Mouse (Mus musculus): Measurements from ENCODE around the gene Drc3. TPM values are rescaled to one million over a fixed set of nuclear protein-coding genes. Genes with fewer than 3 reads are reported as not detected.
"Not testable (repeated sequence)": the region's sequence is repeated elsewhere in the genome, so short reads cannot be mapped to it uniquely, and the experiment has no call there.

Drc3 gene
- total RNA-seq, 1 experiment from 2014 or later = 2.3 TPM

GRCm38 (mm10) chr11:60396546-60396945 is 43.4 kb downstream of the Drc3 start:
- DNase-seq = peak; percentile 45

DNA sequence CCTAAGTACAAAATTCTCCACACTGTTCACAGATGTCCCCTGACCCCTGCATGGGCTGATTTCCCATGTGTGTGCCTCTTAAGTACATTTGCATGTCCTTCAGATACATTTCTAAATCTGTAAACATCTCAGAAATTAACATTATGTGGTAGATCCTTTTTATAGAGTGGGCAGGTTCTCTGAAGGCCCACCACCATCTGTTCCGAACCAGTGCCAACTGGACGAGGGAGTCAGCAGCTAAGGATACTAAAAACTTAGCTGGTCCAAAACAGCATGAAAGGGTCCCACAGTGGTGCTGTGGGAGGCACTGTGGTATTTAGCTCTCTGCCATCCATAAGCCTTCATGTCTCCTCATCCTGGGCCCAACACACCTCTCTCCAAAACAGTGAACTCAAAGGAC is 44.0 kb downstream of the Drc3 start:
- DNase-seq = no peak

DNA sequence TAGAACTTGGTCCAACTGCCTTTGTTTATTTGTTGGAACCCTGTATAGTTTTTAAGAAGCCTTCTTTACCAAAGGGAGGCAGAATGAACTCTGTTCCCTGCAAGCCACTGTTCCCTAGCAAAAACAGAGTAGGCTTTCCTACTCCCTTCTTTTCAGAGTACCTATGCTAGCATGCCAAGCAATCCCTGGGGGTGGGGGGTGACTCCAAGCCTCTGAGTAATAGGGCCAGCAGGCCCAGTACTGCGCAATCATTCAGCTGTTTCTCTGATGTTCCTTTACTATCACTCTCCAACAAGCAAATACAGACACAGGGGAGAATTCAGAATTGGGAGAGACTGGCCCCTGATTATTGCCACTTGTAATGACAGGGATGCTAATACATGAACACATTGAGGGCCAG is 53.5 kb downstream of the Drc3 start:
- no peak for DNase-seq

DNA sequence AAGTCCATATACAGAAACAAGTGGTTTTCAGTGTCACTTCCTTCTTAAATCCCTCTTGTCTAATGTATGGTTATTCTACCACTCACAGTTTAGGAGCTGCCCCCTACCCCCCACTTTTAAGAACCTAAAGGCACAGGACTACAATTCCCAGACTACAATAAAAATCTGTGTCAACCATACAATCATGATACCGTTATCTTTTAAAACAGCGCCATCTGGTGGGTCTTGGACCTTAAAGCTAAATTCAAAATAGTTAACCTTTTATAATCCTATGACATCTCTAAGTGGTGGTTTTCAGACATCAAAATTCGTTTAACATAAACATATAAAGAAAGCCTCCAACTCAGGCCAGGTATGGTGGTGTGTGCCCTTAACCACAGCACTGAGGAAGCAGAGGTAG is 59.0 kb downstream of the Drc3 start:
- peak; percentile 46 for DNase-seq

- DNase-seq = no peak
Observed at GRCm38 (mm10) chr11:60412921-60413320, 59.8 kb downstream of the Drc3 start.

- no peak for DNase-seq
Observed at GRCm38 (mm10) chr11:60416590-60416962, 63.4 kb downstream of the Drc3 start.

GRCm38 (mm10) chr11:60416963-60417716 is 64.0 kb downstream of the Drc3 start, which contains the start of gene Gid4:
Gene Gid4, plus strand, starts transcription at chr11:60417145.
- DNase-seq = peak; percentile 98

DNA sequence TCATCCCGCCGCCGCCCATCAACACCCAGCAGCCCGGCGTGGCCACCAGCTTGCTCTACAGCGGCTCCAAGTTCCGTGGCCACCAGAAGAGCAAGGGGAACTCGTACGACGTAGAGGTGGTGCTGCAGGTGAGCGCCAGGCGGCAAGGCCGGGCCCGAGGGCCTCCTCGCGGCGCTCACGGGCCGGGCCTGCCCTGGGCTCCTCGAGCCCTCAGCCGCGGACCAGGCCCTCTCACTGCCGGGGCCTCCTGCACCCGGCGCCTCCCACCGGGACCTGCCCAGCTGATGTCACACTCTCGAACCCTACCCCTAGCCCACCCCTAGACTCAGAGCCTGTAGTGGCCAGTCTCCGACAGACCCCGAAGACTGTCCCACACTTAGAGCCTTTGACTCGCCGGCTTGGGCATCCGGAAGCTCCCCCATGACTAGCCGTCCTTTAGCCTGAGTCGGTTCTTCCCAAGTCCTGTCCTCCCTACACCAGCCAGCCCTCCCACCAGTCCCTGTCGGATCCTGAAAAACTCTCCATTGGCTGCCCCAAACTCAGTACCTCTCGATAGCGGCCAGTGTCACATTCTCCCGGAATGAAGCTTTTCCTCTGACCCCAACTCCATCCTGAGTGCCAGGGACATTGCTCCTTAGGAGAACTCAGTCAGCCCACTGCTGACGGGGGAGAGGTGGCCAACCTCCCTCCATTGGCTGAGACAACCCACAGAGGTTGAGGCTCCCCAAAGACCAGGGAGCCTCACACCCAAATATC is 64.8 kb downstream of the Drc3 start, which contains the start of gene Atpaf2:
Gene Atpaf2 (minus strand): TSS at position 741 of the 756 bp plus-strand sequence.
- DNase-seq = no peak

DNA sequence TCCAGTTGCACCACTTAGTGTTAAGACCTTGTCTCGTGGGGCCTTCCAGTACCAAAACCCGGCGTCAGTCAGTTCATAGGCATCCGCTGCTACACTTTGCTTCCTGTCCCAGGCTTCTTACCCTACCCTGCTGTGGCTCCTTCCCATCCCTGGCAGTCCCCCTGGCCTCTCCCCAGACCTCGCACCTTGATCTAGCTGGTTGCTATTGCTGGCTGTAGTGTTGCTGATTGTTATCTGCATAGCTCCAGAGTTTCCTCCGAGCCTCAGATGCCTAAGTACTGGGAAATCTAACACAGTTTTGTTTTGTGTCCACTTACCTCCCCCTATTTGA is 65.3 kb downstream of the Drc3 start:
- no peak for DNase-seq

GRCm38 (mm10) chr11:60422046-60422668 is 69.0 kb downstream of the Drc3 start:
- DNase-seq = no peak

GRCm38 (mm10) chr11:60423006-60423405 is 69.9 kb downstream of the Drc3 start:
- no peak for DNase-seq

- no peak for DNase-seq
Observed at GRCm38 (mm10) chr11:60426417-60426816, 73.3 kb downstream of the Drc3 start.

DNA sequence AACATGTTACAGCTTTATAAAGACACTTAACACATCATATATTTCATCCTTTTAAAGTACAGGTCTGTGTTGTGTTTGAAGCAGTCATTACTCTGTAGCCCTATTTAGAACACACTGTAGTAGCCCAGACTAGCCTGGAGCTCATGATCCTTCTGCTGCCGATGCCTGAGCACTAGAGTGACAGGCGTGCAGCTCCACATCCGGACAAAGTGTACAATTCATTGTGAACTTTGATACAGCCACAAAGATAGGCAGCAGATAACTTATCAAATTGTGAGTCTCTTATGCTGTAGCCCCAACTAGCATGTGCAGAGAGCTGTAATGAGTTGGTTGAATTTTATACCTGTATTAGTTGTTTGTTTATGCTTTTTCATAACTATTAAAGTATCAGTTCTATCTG is 74.5 kb downstream of the Drc3 start:
- no peak for DNase-seq

GRCm38 (mm10) chr11:60433501-60433900 is 80.4 kb downstream of the Drc3 start:
- DNase-seq = no peak

GRCm38 (mm10) chr11:60435133-60435532 is 82.0 kb downstream of the Drc3 start:
- DNase-seq = no peak

GRCm38 (mm10) chr11:60436618-60437017 is 83.5 kb downstream of the Drc3 start:
- DNase-seq = peak; percentile 9

DNA sequence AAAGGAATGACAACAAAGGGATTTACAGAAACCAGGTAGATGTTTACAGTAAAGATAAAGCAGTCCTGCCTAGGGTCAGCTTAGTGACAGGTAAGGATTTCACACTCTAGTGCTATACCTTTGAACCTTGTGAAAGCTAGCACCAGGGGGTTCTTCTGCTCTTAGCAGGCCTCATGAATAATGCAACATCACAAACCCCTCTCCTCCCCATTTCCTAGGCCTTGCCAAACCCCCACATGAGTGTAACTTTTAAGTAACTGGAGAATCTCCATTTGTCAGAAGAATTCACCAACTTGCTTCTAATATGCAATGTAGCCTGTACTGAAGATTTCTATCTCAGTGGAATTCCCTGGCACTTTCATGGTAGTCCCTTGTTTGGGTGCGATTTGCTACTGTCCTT is 86.5 kb downstream of the Drc3 start:
- not testable (repeated sequence) for DNase-seq

- no peak for DNase-seq
Observed at GRCm38 (mm10) chr11:60440176-60440575, 87.0 kb downstream of the Drc3 start.

GRCm38 (mm10) chr11:60442896-60443295 is 89.8 kb downstream of the Drc3 start:
- DNase-seq = no peak

Data from adrenal gland, postnatal 25 days (tissue).